Comparison of ENCODE assay signal across 9 mouse cellular contexts in the genomic region with DNA sequence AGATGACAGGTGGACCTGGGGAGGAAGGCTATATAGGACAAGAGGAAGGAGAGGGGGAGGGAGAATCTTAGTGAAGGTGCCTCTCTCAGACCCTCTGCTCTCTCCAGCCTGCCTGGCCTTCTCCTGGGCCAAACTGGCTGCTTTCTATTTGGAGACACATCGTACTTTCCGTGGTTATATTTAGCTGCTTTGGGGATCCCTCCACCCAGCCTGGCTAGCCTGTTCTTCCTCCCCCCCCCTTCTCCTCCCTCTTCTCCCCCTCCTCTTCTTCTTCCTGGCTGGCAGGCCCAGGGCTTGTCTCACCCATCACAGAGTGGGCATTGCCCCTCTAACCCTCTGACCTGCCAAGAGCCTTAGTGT. TPM values are rescaled to one million over a fixed set of nuclear protein-coding genes. Genes with fewer than 3 reads are reported as not detected.
A peak's percentile ranks its signal among the peaks of the same experiment; 100 is the strongest.
DNase-seq lines count a peak whose midpoint lies in the region; ATAC-seq and TF ChIP-seq lines count a peak whose summit lies in the region.
"Had no signal": no experiment of that assay in that cellular context is flagged by ENCODE, and none has a peak within 500 bp of the region (broad histone marks: within the 10 kb centered on the region; RNA-seq: fewer than 3 reads in every experiment).

No protein-coding gene starts in this region.

- DNase-seq in adrenal gland, postnatal 14 days = peak; percentile 25
- no peak for DNase-seq in adrenal gland, postnatal 25 days
- DNase-seq in left cerebral cortex, adult 2 months (ENCODE audit: extremely low spot score in 1 of 2, low spot score in 2 of 2) = no peak
- no peak for DNase-seq in left cerebral cortex, postnatal 36 days (ENCODE audit: low spot score in 2 of 2)
- DNase-seq in lung, postnatal 36 days = peak; percentile 48
- no peak for DNase-seq in natural killer cell, adult 2 months (ENCODE audit: low spot score in 2 of 2)
- no peak for DNase-seq in left cerebral cortex, adult 9 months (ENCODE audit: low spot score in 2 of 2)
- DNase-seq: layer of hippocampus, adult 9-11 months had no signal

- no peaks in the 10 kb centered on the region for H3K36me3 ChIP-seq in heart, embryonic 14.5 days (ENCODE audit: control insufficient read depth, insufficient read depth, low read length)

- no peak for TF ChIP-seq CTCF in left cerebral cortex, adult 2 months (IDR thresholded peaks at IDR 0.05)

- peak overlapping the region; percentile 75 for H3K4me2 ChIP-seq in heart, embryonic 14.5 days (ENCODE audit: low read length)

- H3K4me3 ChIP-seq in left cerebral cortex, adult 2 months = no peak overlapping the region
- H3K4me3 ChIP-seq in heart, embryonic 14.5 days (ENCODE audit: control insufficient read depth in 1 of 2, insufficient read depth in 1 of 2, low read depth in 1 of 2, low read length in 2 of 2) = peak overlapping the region; percentile 9 to 34; a peak in 1 of 4 replicates

- H3K27me3 ChIP-seq in heart, embryonic 14.5 days (ENCODE audit: control insufficient read depth, insufficient read depth, low read length) = no peaks in the 10 kb centered on the region

- 8% methylated on average over 2 of the region's 2 CpGs for WGBS in heart, embryonic 14.5 days

- intact Hi-C loops in left cerebral cortex, adult 2 months (cut with DNase I) = no loop called here
- intact Hi-C loops in left cerebral cortex, postnatal 36 days (cut with DNase I) = no loop called here

- H3K27ac ChIP-seq in left cerebral cortex, adult 2 months = peak overlapping the region; percentile 34; the same call in 1 of the 2 replicates
- peak overlapping the region; percentile 94 to 97 for H3K27ac ChIP-seq in heart, embryonic 14.5 days (replicated peaks in 1 of 2; ENCODE audit: control insufficient read depth in 1 of 2, insufficient read depth in 1 of 2, low read depth in 2 of 2, low read length in 2 of 2)

- H3K4me1 ChIP-seq in heart, embryonic 14.5 days (ENCODE audit: control insufficient read depth in 2 of 2, insufficient read depth in 2 of 2, low read length in 2 of 2) = peaks cover 60 to 74% of the 10 kb centered on the region in 2 experiments

- ATAC-seq in heart, embryonic 14.5 days (ENCODE audit: insufficient number of reproducible peaks, insufficient read depth, low FRiP score, low read depth) = peak; percentile 11

- H3K9ac ChIP-seq in heart, embryonic 14.5 days (ENCODE audit: low read length) = peak overlapping the region; percentile 66

- H3K9me3 ChIP-seq in heart, embryonic 14.5 days (ENCODE audit: control insufficient read depth, low read length) = no peaks in the 10 kb centered on the region

RNA-seq across cellular contexts. Expression of gene Gadd45b, which starts 11.1 kb away (rescaled TPM):
- 29.8 and 91.3 TPM in 2 replicates for total RNA-seq in adrenal gland, postnatal 14 days (2021)
- 15.3 and 15.4 TPM in 2 replicates for total RNA-seq in adrenal gland, postnatal 25 days (2021)
- 10 to 100 TPM; 24.0 to 36.0 TPM for total RNA-seq in left cerebral cortex, adult 2 months (2021)
- 10 to 100 TPM; 17.4 to 23.9 TPM for total RNA-seq in left cerebral cortex, postnatal 36 days (2021)
- 34.5 and 39.8 TPM in 2 replicates for polyA plus RNA-seq in heart, embryonic 14.5 days (2014; fragmentation: Nextera tagmentation; extraction: Ambion mirVana)

RNA-seq across cellular contexts. Expression of gene Lmnb2, which starts 22.9 kb away (rescaled TPM):
- 14.9 and 15.8 TPM in 2 replicates for total RNA-seq in adrenal gland, postnatal 14 days (2021)
- 14.4 and 15.2 TPM in 2 replicates for total RNA-seq in adrenal gland, postnatal 25 days (2021)
- total RNA-seq in left cerebral cortex, adult 2 months (2021) = 10 to 100 TPM; 20.0 to 20.3 TPM
- 10 to 100 TPM; 17.6 to 21.2 TPM for total RNA-seq in left cerebral cortex, postnatal 36 days (2021)
- polyA plus RNA-seq in heart, embryonic 14.5 days (2014; fragmentation: Nextera tagmentation; extraction: Ambion mirVana) = 7.3 and 8.1 TPM in 2 replicates

RNA-seq across cellular contexts. Expression of gene Timm13, which starts 40.2 kb away (rescaled TPM):
- total RNA-seq in adrenal gland, postnatal 14 days (2021) = 252 and 257 TPM in 2 replicates
- total RNA-seq in adrenal gland, postnatal 25 days (2021) = 188 and 208 TPM in 2 replicates
- total RNA-seq in left cerebral cortex, adult 2 months (2021) = 100 to 1,000 TPM; 136 to 138 TPM
- total RNA-seq in left cerebral cortex, postnatal 36 days (2021) = 100 to 1,000 TPM; 120 to 153 TPM
- polyA plus RNA-seq in heart, embryonic 14.5 days (2014; fragmentation: Nextera tagmentation; extraction: Ambion mirVana) = 310 and 338 TPM in 2 replicates

Comparison
In these comparisons a context has a peak if more than half of its experiments do, and no peak if none do; other contexts are left out.
1. DNase-seq: peak in adrenal gland, postnatal 14 days (single experiment) and lung, postnatal 36 days (single experiment); none in adrenal gland, postnatal 25 days (single experiment), left cerebral cortex, adult 2 months (0 of 2), left cerebral cortex, postnatal 36 days (0 of 2), natural killer cell, adult 2 months (0 of 2) and left cerebral cortex, adult 9 months (0 of 2).